ENCODE assay signal across 8 mouse cellular contexts in the genomic region with DNA sequence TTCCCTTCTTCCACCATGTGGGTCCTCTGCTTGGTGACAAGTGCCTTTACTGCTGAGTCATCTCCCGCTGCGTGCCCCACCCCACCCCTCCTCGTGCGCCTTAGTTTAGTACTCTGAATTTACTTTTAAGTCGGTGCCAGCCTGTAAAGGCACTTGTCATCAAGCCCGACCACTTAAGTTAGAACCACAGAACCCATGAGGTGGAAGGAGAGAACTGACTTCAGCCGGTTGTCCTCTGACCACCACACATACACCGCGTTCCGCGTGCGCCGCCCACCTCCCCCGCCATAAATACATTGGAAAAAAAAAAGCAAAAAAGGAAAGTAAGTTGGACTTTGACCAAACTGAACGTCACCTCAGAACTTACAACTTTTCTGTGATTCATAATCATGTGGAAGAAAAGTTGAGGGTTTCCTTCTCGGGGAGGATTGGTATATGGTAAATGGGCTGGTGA. TPM values are rescaled to one million over a fixed set of nuclear protein-coding genes. Genes with fewer than 3 reads are reported as not detected.
A peak's percentile ranks its signal among the peaks of the same experiment; 100 is the strongest.
DNase-seq lines count a peak whose midpoint lies in the region; ATAC-seq and TF ChIP-seq lines count a peak whose summit lies in the region.

No protein-coding gene starts in this region.

- TF ChIP-seq CTCF in kidney, postnatal 0 days (IDR thresholded peaks at IDR 0.05; ENCODE audit: low read depth): no peak

- H3K9me3 ChIP-seq in kidney, postnatal 0 days (replicated peaks; ENCODE audit: low read length): no peaks in the 10 kb centered on the region
- no peaks in the 10 kb centered on the region for H3K9me3 ChIP-seq in hindbrain, embryonic 11.5 days (ENCODE audit: control insufficient read depth, low read length)
- no peaks in the 10 kb centered on the region for H3K9me3 ChIP-seq in lung, embryonic 16.5 days (ENCODE audit: control insufficient read depth, low read length)
- no peaks in the 10 kb centered on the region for H3K9me3 ChIP-seq in stomach, embryonic 14.5 days (ENCODE audit: control insufficient read depth, low read depth, low read length)

- H3K4me3 ChIP-seq in kidney, postnatal 0 days (replicated peaks; ENCODE audit: low read depth, low read length): peak overlapping the region; percentile 46; the same call in 1 of the 2 replicates
- H3K4me3 ChIP-seq in hindbrain, embryonic 11.5 days (ENCODE audit: low read depth, low read length): no peak overlapping the region
- peak overlapping the region; percentile 61 for H3K4me3 ChIP-seq in lung, embryonic 16.5 days (ENCODE audit: low read length)
- H3K4me3 ChIP-seq in stomach, embryonic 14.5 days (ENCODE audit: low read depth, low read length): peak overlapping the region; percentile 48

- H3K4me1 ChIP-seq in kidney, postnatal 0 days (replicated peaks; ENCODE audit: insufficient read depth, low read length): peaks cover 12% of the 10 kb centered on the region
- H3K4me1 ChIP-seq in hindbrain, embryonic 11.5 days (replicated peaks; ENCODE audit: control insufficient read depth, insufficient read depth, low read length): peaks cover 8% of the 10 kb centered on the region
- H3K4me1 ChIP-seq in lung, embryonic 16.5 days (replicated peaks; ENCODE audit: control insufficient read depth, insufficient read depth, low read length): peaks cover 30% of the 10 kb centered on the region
- peaks cover 16% of the 10 kb centered on the region for H3K4me1 ChIP-seq in stomach, embryonic 14.5 days (ENCODE audit: control insufficient read depth, insufficient read depth, low read length)

- ATAC-seq in kidney, postnatal 0 days (replicated peaks; ENCODE audit: low FRiP score, low read depth): no peak
- ATAC-seq in hindbrain, embryonic 11.5 days (ENCODE audit: low FRiP score): no peak
- ATAC-seq in lung, embryonic 16.5 days (ENCODE audit: low read depth): peak; percentile 30; the same call in 1 of the 2 replicates
- peak; percentile 33; the same call in 1 of the 2 replicates for ATAC-seq in stomach, embryonic 14.5 days (ENCODE audit: insufficient number of reproducible peaks, insufficient read depth, low FRiP score, low read depth)

- no peak for DNase-seq in kidney, postnatal 0 days (ENCODE audit: low spot score)
- DNase-seq in kidney, adult 11 months: no peak
- peak; percentile 77 for DNase-seq in c-Kit-positive CD71-positive TER-119-positive erythroid progenitor cells, embryonic 14.5 days (ENCODE audit: low spot score)
- DNase-seq in hindbrain, embryonic 11.5 days (ENCODE audit: low spot score): no peak
- no peak for DNase-seq in right cerebral cortex, postnatal 14 days
- DNase-seq in left cerebral cortex, adult 11 months (ENCODE audit: low spot score): no peak

- H3K36me3 ChIP-seq in kidney, postnatal 0 days (ENCODE audit: insufficient read depth, low read length): peaks cover 9% of the 10 kb centered on the region; the same call in 1 of the 2 replicates
- H3K36me3 ChIP-seq in hindbrain, embryonic 11.5 days (ENCODE audit: control insufficient read depth, insufficient read depth, low read length): no peaks in the 10 kb centered on the region
- 0 out of 2 replicates have a peak, but pooled peaks cover 2% of the 10 kb centered on the region for H3K36me3 ChIP-seq in lung, embryonic 16.5 days (ENCODE audit: control insufficient read depth, insufficient read depth, low read length)
- H3K36me3 ChIP-seq in stomach, embryonic 14.5 days (ENCODE audit: control insufficient read depth, insufficient read depth, low read length): no peaks in the 10 kb centered on the region

- WGBS in kidney, postnatal 0 days: 25% methylated on average over 16 of the region's 16 CpGs
- 38% methylated on average over 16 of the region's 16 CpGs for WGBS in hindbrain, embryonic 11.5 days
- WGBS in lung, embryonic 16.5 days: 19% methylated on average over 16 of the region's 16 CpGs
- WGBS in stomach, embryonic 14.5 days: 29% methylated on average over 16 of the region's 16 CpGs

- no peaks in the 10 kb centered on the region for H3K27me3 ChIP-seq in kidney, postnatal 0 days (ENCODE audit: insufficient read depth, low read length)
- H3K27me3 ChIP-seq in hindbrain, embryonic 11.5 days (ENCODE audit: control insufficient read depth, insufficient read depth, low read length): no peaks in the 10 kb centered on the region
- H3K27me3 ChIP-seq in lung, embryonic 16.5 days (ENCODE audit: control insufficient read depth, insufficient read depth, low read depth, low read length): no peaks in the 10 kb centered on the region
- no peaks in the 10 kb centered on the region for H3K27me3 ChIP-seq in stomach, embryonic 14.5 days (ENCODE audit: control insufficient read depth, insufficient read depth, low read length)

- peak overlapping the region; percentile 71 for H3K4me2 ChIP-seq in kidney, postnatal 0 days (ENCODE audit: low read length)
- H3K4me2 ChIP-seq in hindbrain, embryonic 11.5 days (replicated peaks; ENCODE audit: low read depth, low read length): peak overlapping the region; percentile 69
- peak overlapping the region; percentile 98 for H3K4me2 ChIP-seq in lung, embryonic 16.5 days (ENCODE audit: low read depth, low read length)
- H3K4me2 ChIP-seq in stomach, embryonic 14.5 days (replicated peaks; ENCODE audit: low read depth, low read length): peak overlapping the region; percentile 93

- peak overlapping the region; percentile 84 for H3K27ac ChIP-seq in kidney, postnatal 0 days
- H3K27ac ChIP-seq in hindbrain, embryonic 11.5 days (ENCODE audit: low read depth, low read length): no peak overlapping the region
- peak overlapping the region; percentile 84; the same call in 1 of the 2 replicates for H3K27ac ChIP-seq in lung, embryonic 16.5 days (ENCODE audit: low read length)
- H3K27ac ChIP-seq in stomach, embryonic 14.5 days (ENCODE audit: low read length): no peak overlapping the region

- no peak overlapping the region for H3K9ac ChIP-seq in kidney, postnatal 0 days (ENCODE audit: low read depth, low read length)
- H3K9ac ChIP-seq in hindbrain, embryonic 11.5 days (ENCODE audit: low read depth, low read length): no peak overlapping the region
- peak overlapping the region; percentile 75 for H3K9ac ChIP-seq in lung, embryonic 16.5 days (ENCODE audit: low read length)
- H3K9ac ChIP-seq in stomach, embryonic 14.5 days (replicated peaks; ENCODE audit: low read depth, low read length): no peak overlapping the region

RNA-seq across cellular contexts. Expression of a gene that starts 31.4 kb away (rescaled TPM):
- 32.5 and 34.6 TPM in 2 replicates for polyA plus RNA-seq in kidney, postnatal 0 days (2015; fragmentation: Nextera tagmentation; extraction: Ambion mirVana)
- 24.7 and 25.1 TPM in 2 replicates for polyA plus RNA-seq in hindbrain, embryonic 11.5 days (2014; fragmentation: Nextera tagmentation; extraction: Ambion mirVana)
- 15.5 and 19.7 TPM in 2 replicates for polyA plus RNA-seq in lung, embryonic 16.5 days (2015; fragmentation: Nextera tagmentation; extraction: Ambion mirVana)
- 17.6 and 20.7 TPM in 2 replicates for polyA plus RNA-seq in stomach, embryonic 14.5 days (2014; fragmentation: Nextera tagmentation; extraction: Ambion mirVana)

Comparison
In these comparisons a context has a peak if more than half of its experiments do, and no peak if none do; other contexts are left out.
1. ATAC-seq: peak in lung, embryonic 16.5 days (single experiment) and stomach, embryonic 14.5 days (single experiment); none in kidney, postnatal 0 days (single experiment) and hindbrain, embryonic 11.5 days (single experiment).
2. H3K27ac ChIP-seq: peak in kidney, postnatal 0 days (single experiment) and lung, embryonic 16.5 days (single experiment); none in hindbrain, embryonic 11.5 days (single experiment) and stomach, embryonic 14.5 days (single experiment).
3. Peak in every context shown above with its lines, with median percentiles within 50 percentile points of each other: H3K4me2 ChIP-seq.